Mouse (Mus musculus): ENCODE measurements around the gene Clrn1. TPM values are rescaled to one million over a fixed set of nuclear protein-coding genes. Genes with fewer than 3 reads are reported as not detected.

Clrn1 gene
- polyA plus RNA-seq, 1 experiment from 2014 or later, result 2.3 TPM

- Histone ChIP-seq H3K27ac (ENCODE audit: low read depth, low read length) (no peak overlapping the region), H3K9ac (ENCODE audit: low read depth, low read length) (no peak overlapping the region), H3K27me3 (ENCODE audit: control insufficient read depth, insufficient read depth, low read length) (no peaks in the 10 kb centered on the region), H3K4me3 (ENCODE audit: low read depth, low read length) (no peak overlapping the region), H3K9me3 (ENCODE audit: control insufficient read depth, low read length) (no peaks in the 10 kb centered on the region), H3K4me1 (replicated peaks; ENCODE audit: control insufficient read depth, insufficient read depth, low read length) (no peaks in the 10 kb centered on the region), H3K36me3 (ENCODE audit: control insufficient read depth, insufficient read depth, low read length) (no peaks in the 10 kb centered on the region), H3K4me2 (replicated peaks; ENCODE audit: low read depth, low read length) (no peak overlapping the region)
- no peak for DNase-seq (ENCODE audit: low spot score)
- ATAC-seq (ENCODE audit: low FRiP score), result no peak; the same call in 1 of the 2 replicates
- 65% methylated on average over 7 of the region's 7 CpGs for WGBS
Observed at GRCm38 (mm10) chr3:58865690-58866089, 19.4 kb downstream of the Clrn1 start.

GRCm38 (mm10) chr3:58862976-58863375, 22.2 kb downstream of the Clrn1 start:
- H3K4me3 ChIP-seq (ENCODE audit: low read depth, low read length), result no peak overlapping the region
- WGBS, result 83% methylated on average over 2 of the region's 2 CpGs

GRCm38 (mm10) chr3:58843415-58843814, 41.7 kb downstream of the Clrn1 start:
- no peak for ATAC-seq (ENCODE audit: low FRiP score)
- 67% methylated on average over 1 of the region's 1 CpGs for WGBS
- no peak overlapping the region for H3K27ac ChIP-seq (ENCODE audit: low read depth, low read length)

More at GRCm38 (mm10) chr3:58862976-58863375, 22.2 kb downstream of the Clrn1 start:
- Histone ChIP-seq H3K36me3 (ENCODE audit: control insufficient read depth, insufficient read depth, low read length) (no peaks in the 10 kb centered on the region), H3K4me1 (replicated peaks; ENCODE audit: control insufficient read depth, insufficient read depth, low read length) (no peaks in the 10 kb centered on the region), H3K27me3 (ENCODE audit: control insufficient read depth, insufficient read depth, low read length) (no peaks in the 10 kb centered on the region), H3K27ac (ENCODE audit: low read depth, low read length) (no peak overlapping the region), H3K9ac (ENCODE audit: low read depth, low read length) (no peak overlapping the region), H3K4me2 (replicated peaks; ENCODE audit: low read depth, low read length) (no peak overlapping the region), H3K9me3 (ENCODE audit: control insufficient read depth, low read length) (no peaks in the 10 kb centered on the region)
- DNase-seq (ENCODE audit: low spot score) (no peak), ATAC-seq (ENCODE audit: low FRiP score) (no peak)

GRCm38 (mm10) chr3:58833442-58834160, 51.5 kb downstream of the Clrn1 start:
- WGBS, result 89% methylated on average over 5 of the region's 5 CpGs
- Histone ChIP-seq H3K9me3 (ENCODE audit: control insufficient read depth, low read length) (no peaks in the 10 kb centered on the region), H3K4me2 (replicated peaks; ENCODE audit: low read depth, low read length) (no peak overlapping the region), H3K4me1 (replicated peaks; ENCODE audit: control insufficient read depth, insufficient read depth, low read length) (no peaks in the 10 kb centered on the region), H3K9ac (ENCODE audit: low read depth, low read length) (no peak overlapping the region), H3K36me3 (ENCODE audit: control insufficient read depth, insufficient read depth, low read length) (no peaks in the 10 kb centered on the region), H3K27me3 (ENCODE audit: control insufficient read depth, insufficient read depth, low read length) (peaks cover 2% of the 10 kb centered on the region; the same call in 1 of the 2 replicates), H3K27ac (ENCODE audit: low read depth, low read length) (no peak overlapping the region), H3K4me3 (ENCODE audit: low read depth, low read length) (no peak overlapping the region)
- no peak for DNase-seq (ENCODE audit: low spot score)
- ATAC-seq (ENCODE audit: low FRiP score), result no peak

More at GRCm38 (mm10) chr3:58843415-58843814, 41.7 kb downstream of the Clrn1 start:
- Histone ChIP-seq H3K9me3 (ENCODE audit: control insufficient read depth, low read length) (no peaks in the 10 kb centered on the region), H3K36me3 (ENCODE audit: control insufficient read depth, insufficient read depth, low read length) (no peaks in the 10 kb centered on the region), H3K9ac (ENCODE audit: low read depth, low read length) (no peak overlapping the region), H3K27me3 (ENCODE audit: control insufficient read depth, insufficient read depth, low read length) (no peaks in the 10 kb centered on the region), H3K4me2 (replicated peaks; ENCODE audit: low read depth, low read length) (no peak overlapping the region), H3K4me1 (replicated peaks; ENCODE audit: control insufficient read depth, insufficient read depth, low read length) (no peaks in the 10 kb centered on the region), H3K4me3 (ENCODE audit: low read depth, low read length) (no peak overlapping the region)
- peak; percentile 37 for DNase-seq (ENCODE audit: low spot score)

- no peak for DNase-seq (ENCODE audit: low spot score)
- H3K27me3 ChIP-seq (ENCODE audit: control insufficient read depth, insufficient read depth, low read length), result peaks cover 4% of the 10 kb centered on the region; the same call in 1 of the 2 replicates
- H3K36me3 ChIP-seq (ENCODE audit: control insufficient read depth, insufficient read depth, low read length), result no peaks in the 10 kb centered on the region
- H3K4me3 ChIP-seq (ENCODE audit: low read depth, low read length), result no peak overlapping the region
- H3K4me1 ChIP-seq (replicated peaks; ENCODE audit: control insufficient read depth, insufficient read depth, low read length), result no peaks in the 10 kb centered on the region; the same call in 1 of the 2 replicates
- ATAC-seq (ENCODE audit: low FRiP score), result no peak
- no peak overlapping the region for H3K4me2 ChIP-seq (replicated peaks; ENCODE audit: low read depth, low read length)
- no peak overlapping the region for H3K27ac ChIP-seq (ENCODE audit: low read depth, low read length)
- 76% methylated on average over 2 of the region's 2 CpGs for WGBS
- H3K9me3 ChIP-seq (ENCODE audit: control insufficient read depth, low read length), result no peaks in the 10 kb centered on the region
- H3K9ac ChIP-seq (ENCODE audit: low read depth, low read length), result no peak overlapping the region
Observed at GRCm38 (mm10) chr3:58832888-58833287, 52.3 kb downstream of the Clrn1 start.

- Histone ChIP-seq H3K36me3 (ENCODE audit: control insufficient read depth, insufficient read depth, low read length) (no peaks in the 10 kb centered on the region), H3K27me3 (ENCODE audit: control insufficient read depth, insufficient read depth, low read length) (peaks cover 9% of the 10 kb centered on the region; the same call in 1 of the 2 replicates), H3K9me3 (ENCODE audit: control insufficient read depth, low read length) (no peaks in the 10 kb centered on the region), H3K4me1 (replicated peaks; ENCODE audit: control insufficient read depth, insufficient read depth, low read length) (no peaks in the 10 kb centered on the region; the same call in 1 of the 2 replicates), H3K9ac (ENCODE audit: low read depth, low read length) (no peak overlapping the region), H3K4me2 (replicated peaks; ENCODE audit: low read depth, low read length) (no peak overlapping the region), H3K4me3 (ENCODE audit: low read depth, low read length) (no peak overlapping the region), H3K27ac (ENCODE audit: low read depth, low read length) (no peak overlapping the region)
- DNase-seq (ENCODE audit: low spot score), result no peak
- WGBS, result 81% methylated on average over 5 of the region's 5 CpGs
- ATAC-seq (ENCODE audit: low FRiP score), result no peak
Observed at GRCm38 (mm10) chr3:58831586-58831985, 53.6 kb downstream of the Clrn1 start.

- H3K27ac ChIP-seq (ENCODE audit: low read depth, low read length), result no peak overlapping the region
- peaks cover 9% of the 10 kb centered on the region; the same call in 1 of the 2 replicates for H3K27me3 ChIP-seq (ENCODE audit: control insufficient read depth, insufficient read depth, low read length)
- H3K36me3 ChIP-seq (ENCODE audit: control insufficient read depth, insufficient read depth, low read length), result no peaks in the 10 kb centered on the region
- H3K4me2 ChIP-seq (replicated peaks; ENCODE audit: low read depth, low read length), result no peak overlapping the region
- no peak overlapping the region for H3K9ac ChIP-seq (ENCODE audit: low read depth, low read length)
- no peak for DNase-seq (ENCODE audit: low spot score)
- WGBS, result 94% methylated on average over 1 of the region's 1 CpGs
- no peak for ATAC-seq (ENCODE audit: low FRiP score)
- no peaks in the 10 kb centered on the region for H3K9me3 ChIP-seq (ENCODE audit: control insufficient read depth, low read length)
- no peak overlapping the region for H3K4me3 ChIP-seq (ENCODE audit: low read depth, low read length)
- H3K4me1 ChIP-seq (replicated peaks; ENCODE audit: control insufficient read depth, insufficient read depth, low read length), result no peaks in the 10 kb centered on the region; the same call in 1 of the 2 replicates
Observed at GRCm38 (mm10) chr3:58829926-58830325, 55.2 kb downstream of the Clrn1 start.

- peaks cover 9% of the 10 kb centered on the region; the same call in 1 of the 2 replicates for H3K27me3 ChIP-seq (ENCODE audit: control insufficient read depth, insufficient read depth, low read length)
- no peak overlapping the region for H3K27ac ChIP-seq (ENCODE audit: low read depth, low read length)
- H3K4me1 ChIP-seq (replicated peaks; ENCODE audit: control insufficient read depth, insufficient read depth, low read length), result no peaks in the 10 kb centered on the region; the same call in 1 of the 2 replicates
- no peaks in the 10 kb centered on the region for H3K36me3 ChIP-seq (ENCODE audit: control insufficient read depth, insufficient read depth, low read length)
- H3K9ac ChIP-seq (ENCODE audit: low read depth, low read length), result no peak overlapping the region
- no peak overlapping the region for H3K4me2 ChIP-seq (replicated peaks; ENCODE audit: low read depth, low read length)
- DNase-seq (ENCODE audit: low spot score) (no peak), ATAC-seq (ENCODE audit: low FRiP score) (no peak)
- WGBS, result 82% methylated on average over 14 of the region's 14 CpGs
- H3K4me3 ChIP-seq (ENCODE audit: low read depth, low read length), result no peak overlapping the region
- no peaks in the 10 kb centered on the region for H3K9me3 ChIP-seq (ENCODE audit: control insufficient read depth, low read length)
Observed at GRCm38 (mm10) chr3:58828366-58829153, 56.6 kb downstream of the Clrn1 start.

All from hindbrain, embryonic 11.5 days (tissue).